Mouse (Mus musculus): ENCODE measurements around the gene Pak3. TPM values are rescaled to one million over a fixed set of nuclear protein-coding genes. Genes with fewer than 3 reads are reported as not detected.
A peak's percentile ranks its signal among the peaks of the same experiment; 100 is the strongest.

Pak3 gene
- polyA plus RNA-seq, 1 experiment from 2014 or later: 22.2 TPM

- no peak overlapping the region for H3K4me2 ChIP-seq (replicated peaks)
- H3K27ac ChIP-seq: no peak overlapping the region
- no peaks in the 10 kb centered on the region for H3K4me1 ChIP-seq
- H3K9ac ChIP-seq: no peak overlapping the region
- no peak overlapping the region for H3K4me3 ChIP-seq
- H3K36me3 ChIP-seq: no peaks in the 10 kb centered on the region
- H3K27me3 ChIP-seq: peaks cover 19% of the 10 kb centered on the region; the same call in 1 of the 2 replicates
- ATAC-seq (ENCODE audit: low FRiP score, low read depth): no peak
- 49% methylated on average over 3 of the region's 3 CpGs for WGBS
- H3K9me3 ChIP-seq: no peaks in the 10 kb centered on the region
Observed at GRCm38 (mm10) chrX:143668242-143668641, 149.9 kb downstream of the Pak3 start.

GRCm38 (mm10) chrX:143678566-143678965 lies 160.2 kb downstream of the Pak3 start:
- Histone ChIP-seq H3K4me1 (no peaks in the 10 kb centered on the region), H3K9me3 (no peaks in the 10 kb centered on the region), H3K4me2 (replicated peaks) (no peak overlapping the region), H3K27ac (no peak overlapping the region), H3K27me3 (peaks cover 5% of the 10 kb centered on the region; the same call in 1 of the 2 replicates), H3K9ac (no peak overlapping the region), H3K4me3 (no peak overlapping the region), H3K36me3 (no peaks in the 10 kb centered on the region)
- 81% methylated on average over 2 of the region's 2 CpGs for WGBS
- ATAC-seq (ENCODE audit: low FRiP score, low read depth): no peak

GRCm38 (mm10) chrX:143722250-143722649 lies 203.9 kb downstream of the Pak3 start:
- Histone ChIP-seq H3K36me3 (no peaks in the 10 kb centered on the region), H3K27me3 (0 out of 2 replicates have a peak, but pooled peaks cover 5% of the 10 kb centered on the region), H3K27ac (no peak overlapping the region), H3K4me1 (no peaks in the 10 kb centered on the region), H3K9ac (no peak overlapping the region), H3K4me2 (replicated peaks) (no peak overlapping the region), H3K4me3 (no peak overlapping the region), H3K9me3 (no peaks in the 10 kb centered on the region)
- 93% methylated on average over 1 of the region's 1 CpGs for WGBS
- ATAC-seq (ENCODE audit: low FRiP score, low read depth): no peak

GRCm38 (mm10) chrX:143725411-143725810 lies 207.0 kb downstream of the Pak3 start:
- H3K9me3 ChIP-seq: no peaks in the 10 kb centered on the region
- H3K27ac ChIP-seq: no peak overlapping the region
- WGBS: 85% methylated on average over 3 of the region's 3 CpGs
- H3K36me3 ChIP-seq: no peaks in the 10 kb centered on the region
- ATAC-seq (ENCODE audit: low FRiP score, low read depth): no peak
- 0 out of 2 replicates have a peak, but pooled peaks cover 2% of the 10 kb centered on the region for H3K27me3 ChIP-seq
- no peak overlapping the region for H3K9ac ChIP-seq
- no peaks in the 10 kb centered on the region for H3K4me1 ChIP-seq
- no peak overlapping the region for H3K4me3 ChIP-seq
- H3K4me2 ChIP-seq (replicated peaks): no peak overlapping the region

- no peak overlapping the region for H3K4me2 ChIP-seq (replicated peaks)
- no peak overlapping the region for H3K4me3 ChIP-seq
- H3K27me3 ChIP-seq: peaks cover 4% of the 10 kb centered on the region; the same call in 1 of the 2 replicates
- H3K36me3 ChIP-seq: no peaks in the 10 kb centered on the region
- H3K4me1 ChIP-seq: no peaks in the 10 kb centered on the region
- H3K9me3 ChIP-seq: no peaks in the 10 kb centered on the region
- H3K9ac ChIP-seq: no peak overlapping the region
- no peak for ATAC-seq (ENCODE audit: low FRiP score, low read depth)
- 31% methylated on average over 4 of the region's 4 CpGs for WGBS
- H3K27ac ChIP-seq: no peak overlapping the region
Observed at GRCm38 (mm10) chrX:143736035-143736434, 217.6 kb downstream of the Pak3 start.

- Histone ChIP-seq H3K36me3 (no peaks in the 10 kb centered on the region), H3K4me3 (no peak overlapping the region), H3K9ac (no peak overlapping the region), H3K4me2 (replicated peaks) (no peak overlapping the region), H3K27me3 (peaks cover 4% of the 10 kb centered on the region; the same call in 1 of the 2 replicates), H3K27ac (no peak overlapping the region), H3K9me3 (no peaks in the 10 kb centered on the region), H3K4me1 (no peaks in the 10 kb centered on the region)
- ATAC-seq (ENCODE audit: low FRiP score, low read depth): no peak
- 16% methylated on average over 2 of the region's 2 CpGs for WGBS
Observed at GRCm38 (mm10) chrX:143739171-143739570, 220.8 kb downstream of the Pak3 start.

- Histone ChIP-seq H3K27me3 (peaks cover 7% of the 10 kb centered on the region; the same call in 1 of the 2 replicates), H3K9ac (no peak overlapping the region), H3K9me3 (no peaks in the 10 kb centered on the region), H3K36me3 (no peaks in the 10 kb centered on the region), H3K4me1 (no peaks in the 10 kb centered on the region), H3K4me3 (no peak overlapping the region), H3K27ac (no peak overlapping the region), H3K4me2 (replicated peaks) (no peak overlapping the region)
- 40% methylated on average over 3 of the region's 3 CpGs for WGBS
- ATAC-seq (ENCODE audit: low FRiP score, low read depth): peak; percentile 36
Observed at GRCm38 (mm10) chrX:143762556-143762955, 244.2 kb downstream of the Pak3 start.

GRCm38 (mm10) chrX:143815948-143816347 lies 297.6 kb downstream of the Pak3 start:
- Histone ChIP-seq H3K36me3 (peaks cover 16% of the 10 kb centered on the region), H3K9me3 (no peaks in the 10 kb centered on the region), H3K27me3 (peaks cover 3% of the 10 kb centered on the region; the same call in 1 of the 2 replicates), H3K4me2 (replicated peaks) (no peak overlapping the region), H3K9ac (no peak overlapping the region), H3K4me3 (no peak overlapping the region), H3K4me1 (no peaks in the 10 kb centered on the region), H3K27ac (no peak overlapping the region)
- ATAC-seq (ENCODE audit: low FRiP score, low read depth): no peak
- WGBS: 91% methylated on average over 1 of the region's 1 CpGs

GRCm38 (mm10) chrX:143818961-143819360 lies 300.6 kb downstream of the Pak3 start:
- Histone ChIP-seq H3K36me3 (peaks cover 8% of the 10 kb centered on the region; the same call in 1 of the 2 replicates), H3K4me1 (peaks cover 9% of the 10 kb centered on the region; the same call in 1 of the 2 replicates), H3K4me2 (replicated peaks) (no peak overlapping the region), H3K27me3 (peaks cover 3% of the 10 kb centered on the region; the same call in 1 of the 2 replicates), H3K9ac (no peak overlapping the region), H3K9me3 (no peaks in the 10 kb centered on the region), H3K27ac (no peak overlapping the region), H3K4me3 (no peak overlapping the region)
- no peak for ATAC-seq (ENCODE audit: low FRiP score, low read depth)
- 97% methylated on average over 2 of the region's 2 CpGs for WGBS

- WGBS: 33% methylated on average over 4 of the region's 4 CpGs
Observed at GRCm38 (mm10) chrX:143826521-143826920, 308.1 kb downstream of the Pak3 start.

GRCm38 (mm10) chrX:143827212-143827611 lies 308.8 kb downstream of the Pak3 start, which contains the start of gene Capn6:
Capn6 (minus strand) TSS chrX:143827414.
- H3K4me1 ChIP-seq: peaks cover 10% of the 10 kb centered on the region; the same call in 1 of the 2 replicates
- H3K27me3 ChIP-seq: 0 out of 2 replicates have a peak, but pooled peaks cover 4% of the 10 kb centered on the region
- peak within 1 kb of the TSS; percentile 71 for H3K9ac ChIP-seq
- H3K27ac ChIP-seq: peak within 1 kb of the TSS; percentile 81
- peak within 1 kb of the TSS; percentile 54 for H3K4me3 ChIP-seq
- no peaks in the 10 kb centered on the region for H3K36me3 ChIP-seq
- ATAC-seq (ENCODE audit: low FRiP score, low read depth): peak; percentile 92
- 30% methylated on average over 4 of the region's 4 CpGs for WGBS
- peak within 1 kb of the TSS; percentile 58 for H3K4me2 ChIP-seq (replicated peaks)
- no peaks in the 10 kb centered on the region for H3K9me3 ChIP-seq

More at GRCm38 (mm10) chrX:143826521-143826920, 308.1 kb downstream of the Pak3 start:
- ATAC-seq (ENCODE audit: low FRiP score, low read depth): 0 out of 2 replicates have a peak, but pooled peaks have one; percentile 19
- peak overlapping the region; percentile 81 for H3K27ac ChIP-seq
- H3K27me3 ChIP-seq: 0 out of 2 replicates have a peak, but pooled peaks cover 4% of the 10 kb centered on the region
- H3K9me3 ChIP-seq: no peaks in the 10 kb centered on the region
- H3K4me1 ChIP-seq: peaks cover 15% of the 10 kb centered on the region
- H3K9ac ChIP-seq: peak overlapping the region; percentile 71
- H3K4me2 ChIP-seq (replicated peaks): peak overlapping the region; percentile 58
- peak overlapping the region; percentile 54 for H3K4me3 ChIP-seq
- no peaks in the 10 kb centered on the region for H3K36me3 ChIP-seq

- Histone ChIP-seq H3K9ac (no peak overlapping the region), H3K36me3 (no peaks in the 10 kb centered on the region), H3K27ac (no peak overlapping the region), H3K4me3 (no peak overlapping the region), H3K27me3 (peaks cover 26% of the 10 kb centered on the region; the same call in 1 of the 2 replicates), H3K9me3 (no peaks in the 10 kb centered on the region), H3K4me2 (replicated peaks) (no peak overlapping the region), H3K4me1 (no peaks in the 10 kb centered on the region)
- ATAC-seq (ENCODE audit: low FRiP score, low read depth): peak; percentile 61; the same call in 1 of the 2 replicates
- 59% methylated on average over 3 of the region's 3 CpGs for WGBS
Observed at GRCm38 (mm10) chrX:143846637-143847036, 328.2 kb downstream of the Pak3 start.
